Mouse (Mus musculus): Measurements from ENCODE around the gene Ace2.

GRCm38 (mm10) chrX:164101483-164101882, 37.6 kb upstream of the Ace2 start:
- TF ChIP-seq MYOD1 (IDR thresholded peaks at IDR 0.05; ENCODE audit: control insufficient read depth, insufficient read length, low read depth) (no peak), CTCF (IDR thresholded peaks at IDR 0.05; ENCODE audit: control insufficient read depth, insufficient read depth, insufficient read length) (no peak)
